Mouse (Mus musculus): ENCODE data around the gene Rdh5. TPM values are rescaled to one million over a fixed set of nuclear protein-coding genes. Genes with fewer than 3 reads are reported as not detected.
A peak's percentile ranks its signal among the peaks of the same experiment; 100 is the strongest.

Gene Rdh5
- total RNA-seq, 2 experiments from 2014 or later: 8.1 to 8.8 TPM

- DNase-seq (ENCODE audit: low spot score in 2 of 2): no peak
Observed at GRCm38 (mm10) chr10:128931441-128931840, 8.8 kb upstream of the Rdh5 start.

GRCm38 (mm10) chr10:128929638-128930378, 7.1 kb upstream of the Rdh5 start:
- no peak for DNase-seq (ENCODE audit: low spot score in 2 of 2)

- DNase-seq (ENCODE audit: low spot score in 2 of 2): no peak
Observed at GRCm38 (mm10) chr10:128928356-128928755, 5.7 kb upstream of the Rdh5 start.

- DNase-seq (ENCODE audit: low spot score in 2 of 2): no peak
Observed at GRCm38 (mm10) chr10:128923935-128924334, 1.2 kb upstream of the Rdh5 start, which contains the start of gene Bloc1s1. Gene Bloc1s1 (minus strand): TSS chr10:128924035.

DNA sequence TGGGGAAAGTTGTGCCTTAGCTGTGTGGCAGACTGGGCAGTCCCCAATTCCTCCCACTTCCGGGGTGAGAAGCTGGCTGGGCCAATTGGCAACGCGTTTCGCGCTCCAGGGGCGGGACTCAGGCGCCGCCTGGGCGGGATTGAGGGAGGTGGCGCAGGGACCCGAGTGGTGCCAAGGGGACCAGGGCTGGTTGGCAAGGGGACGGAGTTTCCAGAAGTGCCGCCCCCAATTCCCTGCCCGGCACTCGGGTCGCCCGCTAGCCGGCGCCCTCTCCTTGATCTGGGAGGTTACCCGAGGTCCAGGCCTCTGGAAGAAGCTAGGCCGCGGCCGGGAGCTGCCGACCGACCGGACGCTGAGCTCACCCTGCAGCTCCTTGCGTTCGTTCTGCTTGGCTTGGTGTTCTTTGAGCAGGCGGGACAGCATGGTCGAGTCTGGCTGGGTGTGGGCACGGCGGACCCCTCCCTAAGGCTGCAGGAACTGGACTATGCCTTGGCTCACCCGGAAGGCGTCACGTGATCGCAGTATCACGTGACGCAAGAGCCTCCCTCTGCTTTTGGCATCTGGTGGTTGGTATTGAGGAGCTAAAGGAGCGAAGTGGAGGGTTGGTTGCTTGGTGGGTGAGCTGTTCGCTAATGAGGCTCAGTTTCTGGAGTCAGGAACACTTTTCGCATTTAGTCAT, 464 bp upstream of the Rdh5 start:
- peak; percentile 94 to 96 for DNase-seq (ENCODE audit: low spot score in 2 of 2)

DNA sequence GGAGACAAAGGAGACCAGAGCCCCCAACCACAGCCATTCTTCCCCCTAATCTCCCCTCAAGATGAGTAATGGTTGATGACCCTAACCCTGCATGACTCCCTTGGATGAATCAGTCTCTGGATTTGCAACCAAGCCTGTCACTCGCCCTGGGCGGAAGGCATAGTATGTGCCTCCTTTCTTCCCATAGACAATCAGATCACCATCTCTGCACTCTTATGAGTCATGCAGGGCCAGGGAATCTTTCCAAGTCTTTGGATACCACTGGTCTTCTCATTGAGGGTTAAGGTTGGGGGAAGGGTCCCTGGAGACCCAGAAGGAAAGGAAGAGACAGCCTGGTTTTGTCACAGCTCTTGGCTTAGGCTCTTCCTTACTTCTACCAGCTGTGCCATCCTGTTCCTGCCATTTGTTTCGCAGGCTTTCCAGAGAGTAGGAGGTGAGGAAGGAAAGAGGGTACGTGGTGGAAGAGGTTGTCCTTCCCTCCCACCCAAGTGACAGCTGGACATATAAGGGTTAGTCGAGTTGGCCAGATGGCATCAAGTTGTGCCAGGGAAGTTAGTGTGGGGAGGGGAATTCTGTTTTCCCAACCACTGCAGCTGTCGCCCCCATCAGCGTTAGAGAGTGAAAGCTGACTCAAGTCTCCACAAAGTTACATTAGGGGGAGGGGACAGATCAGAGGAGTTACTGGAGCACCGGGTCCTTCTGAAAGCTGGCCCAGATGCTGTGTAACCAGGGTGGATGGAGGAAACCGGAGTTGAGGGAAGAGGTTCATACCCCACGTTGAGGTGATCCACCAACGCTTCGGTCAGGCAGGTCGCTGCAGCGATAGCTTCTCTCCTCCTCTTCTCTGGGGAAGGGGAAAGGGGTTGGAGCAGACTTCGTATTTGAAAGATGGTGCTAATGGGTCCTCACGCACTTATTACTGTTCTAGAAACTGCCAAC, 536 bp downstream of the Rdh5 start:
- DNase-seq (ENCODE audit: low spot score in 2 of 2): no peak

DNA sequence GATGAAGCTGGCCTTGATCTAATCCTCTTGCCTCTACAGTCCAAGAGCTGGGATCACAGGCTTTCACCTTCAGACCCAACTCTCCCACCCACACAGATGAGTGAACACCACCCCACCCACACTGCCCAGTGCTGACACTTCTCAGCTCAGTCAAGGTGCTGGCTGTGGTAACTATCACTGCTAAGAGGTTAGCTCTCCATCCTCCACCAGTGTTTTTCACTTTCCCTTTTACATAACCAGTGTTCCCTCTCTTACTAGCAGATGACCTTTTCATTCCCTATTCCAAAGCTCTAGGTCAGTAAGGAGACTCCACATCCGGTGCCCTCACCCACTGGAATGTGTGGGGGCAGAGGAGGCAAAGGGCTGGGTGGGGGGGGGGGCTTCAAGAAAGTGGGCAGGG, 1.4 kb downstream of the Rdh5 start:
- DNase-seq (ENCODE audit: low spot score in 2 of 2): no peak

DNA sequence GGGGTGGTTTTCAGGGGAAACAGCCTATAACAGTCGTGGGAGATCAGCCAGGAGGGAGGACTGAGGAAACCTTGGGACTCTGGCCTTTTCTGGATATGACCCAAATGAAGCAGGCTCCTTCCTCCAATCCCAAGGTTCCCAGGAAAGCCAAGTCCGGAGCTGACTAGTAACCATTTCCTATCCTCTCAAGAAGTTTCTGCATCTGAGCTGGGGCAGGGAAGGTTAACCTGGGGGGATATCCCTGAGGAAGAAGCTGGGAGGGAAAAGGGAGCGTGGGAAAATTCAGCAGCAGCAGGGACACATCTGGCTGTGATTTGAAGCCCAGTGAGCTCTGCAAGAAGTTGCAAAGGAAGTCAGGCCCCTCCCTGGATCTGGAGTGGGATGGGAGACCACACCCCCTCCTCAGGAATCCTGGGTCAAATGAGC, 1.9 kb downstream of the Rdh5 start:
- DNase-seq (ENCODE audit: low spot score in 2 of 2): no peak

GRCm38 (mm10) chr10:128919966-128920365, 2.7 kb downstream of the Rdh5 start:
- DNase-seq (ENCODE audit: low spot score in 2 of 2): no peak

- no peak for DNase-seq (ENCODE audit: low spot score in 2 of 2)
Observed at GRCm38 (mm10) chr10:128919203-128919631, 3.5 kb downstream of the Rdh5 start.

- DNase-seq (ENCODE audit: low spot score in 2 of 2): peak; percentile 58 to 76
Observed at GRCm38 (mm10) chr10:128918246-128918645, 4.4 kb downstream of the Rdh5 start.

DNA sequence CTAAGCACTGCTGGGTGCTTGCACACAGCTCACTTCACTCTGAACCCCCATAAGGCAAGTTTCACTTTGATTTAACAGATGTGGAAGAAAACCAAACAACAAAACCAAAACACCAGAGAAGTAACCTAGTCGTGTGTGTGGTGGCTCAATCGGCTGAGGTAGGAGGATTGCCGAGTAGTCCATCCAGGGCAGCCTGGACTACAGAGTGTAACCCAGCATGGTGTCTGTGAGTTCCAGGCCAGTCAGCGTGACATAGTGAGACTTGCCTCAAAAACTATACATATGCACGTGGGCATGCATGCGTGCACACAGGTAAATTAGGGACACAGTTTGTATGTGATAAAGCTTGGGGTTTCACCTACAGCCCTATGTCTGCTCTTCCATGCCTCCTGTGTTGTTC, 5.3 kb downstream of the Rdh5 start:
- DNase-seq (ENCODE audit: low spot score in 2 of 2): no peak

DNA sequence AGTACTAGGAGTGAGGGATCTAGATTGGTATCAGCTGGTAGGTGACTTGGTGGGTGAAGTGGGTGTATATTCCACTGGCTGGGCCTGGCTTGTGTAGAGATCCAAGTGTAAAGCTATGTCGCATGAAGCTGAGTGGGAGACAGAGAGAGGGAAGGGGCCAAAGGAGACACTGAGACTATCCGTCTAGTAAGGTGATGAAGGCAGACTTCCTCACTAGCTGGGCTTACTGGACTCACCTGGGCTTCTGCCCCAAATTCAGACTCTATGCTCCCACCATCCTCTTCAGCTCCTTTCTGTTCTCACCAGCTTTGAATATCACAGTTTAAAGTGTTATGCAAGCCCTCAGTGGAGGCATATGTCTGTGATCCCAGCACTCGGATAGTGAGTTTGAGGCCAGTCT, 6.0 kb downstream of the Rdh5 start:
- DNase-seq (ENCODE audit: low spot score in 2 of 2): no peak

DNA sequence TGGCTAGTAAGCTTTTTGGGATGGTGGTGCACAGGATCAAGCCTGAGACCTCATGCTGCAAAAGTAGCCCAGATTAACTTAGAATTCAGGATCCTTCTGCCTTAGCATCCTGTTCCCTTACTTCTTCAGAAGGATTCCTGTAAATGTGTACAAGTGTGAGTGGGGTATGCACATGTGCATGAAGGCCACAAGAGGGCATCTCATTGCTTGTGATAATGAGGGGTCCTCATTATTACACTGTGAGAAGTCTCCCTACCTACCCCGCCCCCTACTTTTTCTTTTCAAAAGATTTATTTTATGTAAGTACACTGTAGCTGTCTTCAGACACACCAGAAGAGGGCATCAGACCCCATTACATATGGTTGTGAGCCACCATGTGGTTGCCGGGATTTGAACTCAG, 7.1 kb downstream of the Rdh5 start:
- DNase-seq (ENCODE audit: low spot score in 2 of 2): no peak

GRCm38 (mm10) chr10:128913696-128914095, 9.0 kb downstream of the Rdh5 start:
- DNase-seq (ENCODE audit: low spot score in 2 of 2): no peak

DNA sequence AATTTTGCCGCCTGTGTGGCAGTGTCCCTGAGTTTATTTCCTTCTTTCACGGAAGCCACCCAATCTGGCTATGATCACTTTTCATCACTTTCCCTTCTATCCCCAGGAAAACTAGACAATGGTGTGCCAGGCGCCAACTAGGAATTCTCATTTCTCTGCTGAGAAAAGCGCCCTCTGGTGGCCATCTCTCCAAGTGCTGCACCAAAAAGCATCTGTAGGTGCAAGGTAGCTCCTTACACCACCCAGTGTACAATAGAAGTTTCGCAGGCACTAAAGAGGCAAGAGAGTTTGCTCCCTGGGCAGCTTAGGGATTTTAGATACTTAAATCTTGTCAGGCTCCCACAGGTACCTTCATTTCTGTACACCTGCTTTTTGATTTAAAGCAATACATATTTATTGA, 9.5 kb downstream of the Rdh5 start:
- peak; percentile 91 to 93 for DNase-seq (ENCODE audit: low spot score in 2 of 2)

GRCm38 (mm10) chr10:128912791-128913190, 9.9 kb downstream of the Rdh5 start:
- no peak for DNase-seq (ENCODE audit: low spot score in 2 of 2)

DNA sequence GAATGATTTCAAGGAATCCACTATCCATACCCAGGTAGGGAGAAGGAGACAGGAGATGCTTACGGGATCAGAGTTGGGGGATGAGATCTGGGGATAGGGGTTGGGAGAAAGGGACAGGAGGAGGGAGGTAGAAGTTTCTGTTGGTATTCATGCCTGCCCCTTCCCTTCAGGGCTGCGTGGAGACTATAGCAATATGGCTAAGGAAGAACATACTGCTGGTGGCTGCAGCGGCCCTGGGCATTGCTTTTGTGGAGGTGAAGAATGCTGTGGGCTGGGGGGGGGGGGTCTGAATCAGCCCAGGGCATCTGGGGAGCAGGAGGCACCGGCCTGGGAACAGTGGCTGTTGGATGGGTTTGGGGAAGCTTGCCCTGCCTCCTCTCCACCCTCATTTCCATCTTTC, 10.4 kb downstream of the Rdh5 start:
- no peak for DNase-seq (ENCODE audit: low spot score in 2 of 2)

DNA sequence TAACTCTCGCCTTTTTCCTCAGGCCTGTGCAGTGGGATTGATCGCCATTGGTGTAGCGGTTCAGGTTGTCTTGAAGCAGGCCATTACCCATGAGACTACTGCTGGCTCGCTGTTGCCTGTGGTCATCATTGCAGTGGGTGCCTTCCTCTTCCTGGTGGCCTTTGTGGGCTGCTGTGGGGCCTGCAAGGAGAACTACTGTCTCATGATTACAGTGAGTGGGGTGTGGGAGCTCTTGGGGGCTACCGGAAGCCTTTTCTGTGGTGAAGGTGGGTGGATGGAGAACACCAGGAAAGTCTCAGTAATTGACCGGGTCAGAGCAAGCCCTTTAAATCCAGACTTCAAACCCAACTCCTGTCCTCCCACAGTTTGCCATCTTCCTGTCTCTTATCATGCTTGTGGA, 11.3 kb downstream of the Rdh5 start:
- DNase-seq (ENCODE audit: low spot score in 2 of 2): no peak

DNA sequence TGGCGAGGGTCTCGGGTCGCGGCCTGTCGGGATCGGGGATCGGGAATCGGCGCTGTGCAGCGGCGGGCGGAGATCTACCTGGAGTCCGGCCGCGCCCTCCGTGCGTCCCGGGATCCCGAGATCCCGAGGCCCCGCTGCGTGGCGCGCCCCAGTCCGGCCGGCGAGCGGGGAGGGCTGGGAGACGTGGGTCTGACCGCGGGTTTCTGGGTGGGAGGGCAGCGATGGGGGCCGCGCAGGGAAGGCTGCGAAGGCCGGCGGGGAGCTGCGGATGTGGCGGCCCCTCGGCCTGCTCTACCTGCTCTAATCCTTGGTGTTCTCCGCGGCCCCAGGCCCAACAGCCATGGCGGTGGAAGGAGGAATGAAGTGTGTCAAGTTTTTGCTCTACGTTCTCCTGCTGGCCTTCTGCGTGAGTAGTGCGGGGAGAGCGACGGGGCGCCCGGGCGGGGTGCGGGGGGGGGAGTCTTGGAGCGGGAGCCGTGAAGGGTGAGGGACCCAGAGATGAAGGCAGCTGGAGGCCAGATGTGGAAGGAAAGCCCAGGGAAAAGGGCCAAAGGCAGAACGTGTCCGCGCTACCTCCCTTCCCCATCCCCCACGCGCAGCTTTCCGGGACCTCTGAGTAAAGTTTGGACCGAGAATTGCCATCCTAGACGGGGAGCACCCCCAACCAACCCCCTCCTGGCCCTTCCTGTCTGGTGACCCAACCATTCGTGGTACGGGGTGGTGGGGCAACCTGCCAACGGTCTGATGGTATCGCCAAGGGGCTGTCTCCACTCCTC, 12.4 kb downstream of the Rdh5 start:
- DNase-seq (ENCODE audit: low spot score in 2 of 2): peak in 1 of 2 experiments; percentile 63

GRCm38 (mm10) chr10:128909567-128910028, 13.1 kb downstream of the Rdh5 start:
- peak; percentile 63 to 71 for DNase-seq (ENCODE audit: low spot score in 2 of 2)
